Mouse (Mus musculus): ENCODE results near the gene Cela3a. TPM values are rescaled to one million over a fixed set of nuclear protein-coding genes. Genes with fewer than 3 reads are reported as not detected.
"Not testable (repeated sequence)": the region's sequence is repeated elsewhere in the genome, so short reads cannot be mapped to it uniquely, and the experiment has no call there.

Cela3a gene
- not detected for total RNA-seq (2022)

- DNase-seq (ENCODE audit: low spot score in 2 of 2): no peak
Observed at GRCm38 (mm10) chr4:137409691-137410090, at the start of gene Cela3a. Gene Cela3a, minus strand, starts transcription at chr4:137409791.

- DNase-seq (ENCODE audit: low spot score in 2 of 2): no peak
Observed at GRCm38 (mm10) chr4:137458861-137459260, 49.3 kb upstream of the Cela3a start.

GRCm38 (mm10) chr4:137458310-137458709, 48.7 kb upstream of the Cela3a start:
- no peak for DNase-seq (ENCODE audit: low spot score in 2 of 2)

- no peak for DNase-seq (ENCODE audit: low spot score in 2 of 2)
Observed at GRCm38 (mm10) chr4:137457292-137457691, 47.7 kb upstream of the Cela3a start.

GRCm38 (mm10) chr4:137456581-137456980, 47.0 kb upstream of the Cela3a start:
- no peak for DNase-seq (ENCODE audit: low spot score in 2 of 2)

- no peak for DNase-seq (ENCODE audit: low spot score in 2 of 2)
Observed at GRCm38 (mm10) chr4:137454582-137454981, 45.0 kb upstream of the Cela3a start.

GRCm38 (mm10) chr4:137453234-137453767, 43.7 kb upstream of the Cela3a start, which contains the start of gene 1700013G24Rik:
Gene 1700013G24Rik, plus strand, starts transcription at chr4:137453284.
- DNase-seq (ENCODE audit: low spot score in 2 of 2): no peak

- no peak for DNase-seq (ENCODE audit: low spot score in 2 of 2)
Observed at GRCm38 (mm10) chr4:137452190-137452589, 42.6 kb upstream of the Cela3a start.

- DNase-seq (ENCODE audit: low spot score in 2 of 2): no peak
Observed at GRCm38 (mm10) chr4:137449715-137450114, 40.1 kb upstream of the Cela3a start.

GRCm38 (mm10) chr4:137449132-137449531, 39.5 kb upstream of the Cela3a start:
- no peak for DNase-seq (ENCODE audit: low spot score in 2 of 2)

- no peak for DNase-seq (ENCODE audit: low spot score in 2 of 2)
Observed at GRCm38 (mm10) chr4:137448641-137449040, 39.0 kb upstream of the Cela3a start.

GRCm38 (mm10) chr4:137448197-137448596, 38.6 kb upstream of the Cela3a start:
- peak in 1 of 2 experiments; percentile 28 for DNase-seq (ENCODE audit: low spot score in 2 of 2)

- DNase-seq (ENCODE audit: low spot score in 2 of 2): no peak
Observed at GRCm38 (mm10) chr4:137447363-137448196, 38.0 kb upstream of the Cela3a start.

GRCm38 (mm10) chr4:137445881-137446280, 36.3 kb upstream of the Cela3a start:
- no peak for DNase-seq (ENCODE audit: low spot score in 2 of 2)

GRCm38 (mm10) chr4:137443625-137444024, 34.0 kb upstream of the Cela3a start:
- DNase-seq (ENCODE audit: low spot score in 2 of 2): peak; percentile 14 to 81

- no peak for DNase-seq (ENCODE audit: low spot score in 2 of 2)
Observed at GRCm38 (mm10) chr4:137441332-137441731, 31.7 kb upstream of the Cela3a start.

- no peak for DNase-seq (ENCODE audit: low spot score in 2 of 2)
Observed at GRCm38 (mm10) chr4:137438842-137439241, 29.3 kb upstream of the Cela3a start.

- no peak for DNase-seq (ENCODE audit: low spot score in 2 of 2)
Observed at GRCm38 (mm10) chr4:137436979-137437669, 27.5 kb upstream of the Cela3a start.

- DNase-seq (ENCODE audit: low spot score in 2 of 2): not testable (repeated sequence)
Observed at GRCm38 (mm10) chr4:137432700-137433550, 23.3 kb upstream of the Cela3a start.

- DNase-seq (ENCODE audit: low spot score in 2 of 2): no peak
Observed at GRCm38 (mm10) chr4:137430502-137430901, 20.9 kb upstream of the Cela3a start, which contains the start of gene Cela3b. Gene Cela3b, minus strand, starts transcription at chr4:137430540.
